Mouse (Mus musculus): ENCODE measurements around the gene Dpm3. TPM values are rescaled to one million over a fixed set of nuclear protein-coding genes. Genes with fewer than 3 reads are reported as not detected.
"Not testable (repeated sequence)": the region's sequence is repeated elsewhere in the genome, so short reads cannot be mapped to it uniquely, and the experiment has no call there.

The Dpm3 gene
- 25.2 and 26.1 TPM in 2 replicates for polyA plus RNA-seq (2012)

DNA sequence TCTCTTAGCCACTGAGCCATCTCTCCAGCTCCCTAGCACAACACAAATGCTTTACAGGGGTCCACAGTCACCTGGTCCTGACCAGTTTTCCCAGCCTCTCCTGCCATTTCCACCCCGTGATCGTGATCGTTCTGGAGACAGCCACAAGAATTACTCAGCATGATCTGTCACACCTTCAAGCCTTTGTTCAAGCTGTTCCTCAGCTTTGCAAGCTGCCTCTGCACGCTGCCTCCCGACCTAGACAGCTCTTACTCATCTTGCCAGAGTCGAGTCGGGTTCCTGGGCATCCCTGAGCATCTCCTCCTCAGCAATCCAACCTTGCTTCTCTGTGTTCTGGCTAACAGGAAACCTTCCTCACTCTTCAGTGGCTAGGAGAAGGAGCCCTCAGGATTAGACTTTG lies at the start of gene Dpm3:
Dpm3 (plus strand) TSS at position 283 of the 400 bp plus-strand sequence.
- H3K36me3 ChIP-seq (ENCODE audit: control insufficient read depth): no peaks in the 10 kb centered on the region
- H3K27me3 ChIP-seq (ENCODE audit: control insufficient read depth): peaks cover 46% of the 10 kb centered on the region
- H3K4me3 ChIP-seq (replicated peaks): no peak within 1 kb of the TSS
- TF ChIP-seq GATA1 (IDR thresholded peaks at IDR 0.05; ENCODE audit: low read length): no peak
- no peak for TF ChIP-seq TAL1 (IDR thresholded peaks at IDR 0.05; ENCODE audit: low read length)
- H3K4me1 ChIP-seq (ENCODE audit: control insufficient read depth): peaks cover 4% of the 10 kb centered on the region
- no peaks in the 10 kb centered on the region for H3K9me3 ChIP-seq (ENCODE audit: control insufficient read depth, low read length)

DNA sequence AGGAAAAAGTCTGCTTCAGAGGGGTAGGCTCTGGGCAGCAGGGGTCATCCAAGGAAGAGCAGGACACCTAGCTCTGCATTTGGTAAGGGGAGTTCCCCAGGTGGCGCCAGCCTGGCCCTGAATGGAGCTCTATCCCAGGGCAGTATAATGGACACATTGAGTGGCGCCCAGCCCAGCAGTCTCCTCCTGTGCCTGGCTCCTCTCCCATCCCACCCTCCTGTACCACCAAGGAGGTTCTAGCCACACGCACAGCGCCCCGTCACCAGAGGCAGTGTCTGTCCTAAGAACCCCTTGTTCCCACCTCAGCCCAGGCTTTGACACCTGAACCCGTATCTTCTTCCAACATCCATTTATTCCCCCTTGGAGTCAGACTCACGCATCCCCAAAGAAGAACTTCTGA lies 49.4 kb upstream of the Dpm3 start:
- TF ChIP-seq TAL1 (IDR thresholded peaks at IDR 0.05; ENCODE audit: low read length) (no peak), GATA1 (IDR thresholded peaks at IDR 0.05; ENCODE audit: low read length) (no peak)
- H3K27me3 ChIP-seq (ENCODE audit: control insufficient read depth): peaks cover 6% of the 10 kb centered on the region
- no peak overlapping the region for H3K4me3 ChIP-seq (replicated peaks)
- peaks cover 70% of the 10 kb centered on the region for H3K36me3 ChIP-seq (ENCODE audit: control insufficient read depth)
- H3K4me1 ChIP-seq (ENCODE audit: control insufficient read depth): peaks cover 29% of the 10 kb centered on the region
- no peaks in the 10 kb centered on the region for H3K9me3 ChIP-seq (ENCODE audit: control insufficient read depth, low read length)

DNA sequence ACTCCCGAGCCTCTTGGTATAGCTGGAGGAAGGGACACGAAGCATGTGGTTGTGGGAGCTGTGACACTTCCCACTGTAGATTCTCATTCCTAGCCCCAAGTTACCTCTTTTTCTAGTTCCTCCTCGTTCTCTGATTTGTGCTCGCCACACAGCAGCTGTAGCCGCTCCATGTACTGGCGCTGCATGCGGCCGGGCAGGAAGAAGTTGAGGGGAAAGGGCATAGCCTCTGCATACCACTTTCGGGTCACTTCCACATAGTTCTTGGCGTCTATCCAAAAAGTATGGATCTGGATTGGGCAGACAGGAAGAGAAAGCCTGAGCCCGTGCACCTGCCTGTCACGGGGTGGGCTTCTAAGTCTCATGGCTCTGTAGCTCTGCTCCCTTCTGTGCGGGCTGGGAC lies 49.0 kb upstream of the Dpm3 start:
- Histone ChIP-seq H3K9me3 (ENCODE audit: control insufficient read depth, low read length) (no peaks in the 10 kb centered on the region), H3K4me3 (replicated peaks) (no peak overlapping the region), H3K4me1 (ENCODE audit: control insufficient read depth) (peaks cover 33% of the 10 kb centered on the region), H3K27me3 (ENCODE audit: control insufficient read depth) (peaks cover 10% of the 10 kb centered on the region), H3K36me3 (ENCODE audit: control insufficient read depth) (peaks cover 66% of the 10 kb centered on the region)
- no peak for TF ChIP-seq TAL1 (IDR thresholded peaks at IDR 0.05; ENCODE audit: low read length)
- no peak for TF ChIP-seq GATA1 (IDR thresholded peaks at IDR 0.05; ENCODE audit: low read length)

DNA sequence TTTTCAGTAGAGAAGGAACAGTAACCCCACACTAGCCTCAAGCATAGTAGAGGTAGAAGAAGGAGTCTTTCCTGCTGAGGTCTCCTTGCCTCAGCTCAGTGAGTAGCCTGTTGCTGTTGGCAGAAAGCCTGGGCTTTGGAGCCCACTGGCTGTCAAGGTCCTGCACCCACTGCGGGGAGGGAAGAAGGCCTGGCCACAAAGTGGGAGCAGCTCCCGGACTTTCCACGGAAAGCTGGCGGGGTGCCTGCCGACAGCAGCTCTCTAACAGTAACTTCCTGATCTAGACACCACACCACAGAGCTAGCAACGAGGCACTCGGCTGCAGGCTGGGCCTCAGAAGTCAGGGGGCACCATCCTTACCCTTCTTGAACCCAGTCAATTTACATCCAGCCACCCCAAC lies 48.4 kb upstream of the Dpm3 start:
- Histone ChIP-seq H3K27me3 (ENCODE audit: control insufficient read depth) (peaks cover 16% of the 10 kb centered on the region), H3K9me3 (ENCODE audit: control insufficient read depth, low read length) (no peaks in the 10 kb centered on the region), H3K4me3 (replicated peaks) (no peak overlapping the region), H3K4me1 (ENCODE audit: control insufficient read depth) (peaks cover 39% of the 10 kb centered on the region), H3K36me3 (ENCODE audit: control insufficient read depth) (peaks cover 60% of the 10 kb centered on the region)
- TF ChIP-seq GATA1 (IDR thresholded peaks at IDR 0.05; ENCODE audit: low read length) (no peak), TAL1 (IDR thresholded peaks at IDR 0.05; ENCODE audit: low read length) (no peak)

- peak overlapping the region; percentile 70 for H3K4me3 ChIP-seq (replicated peaks)
- peaks cover 43% of the 10 kb centered on the region for H3K4me1 ChIP-seq (ENCODE audit: control insufficient read depth)
- TF ChIP-seq GATA1 (IDR thresholded peaks at IDR 0.05; ENCODE audit: low read length): no peak
- TF ChIP-seq TAL1 (IDR thresholded peaks at IDR 0.05; ENCODE audit: low read length): no peak
- peaks cover 26% of the 10 kb centered on the region for H3K27me3 ChIP-seq (ENCODE audit: control insufficient read depth)
- peaks cover 29% of the 10 kb centered on the region for H3K36me3 ChIP-seq (ENCODE audit: control insufficient read depth)
- no peaks in the 10 kb centered on the region for H3K9me3 ChIP-seq (ENCODE audit: control insufficient read depth, low read length)
Measured at GRCm38 (mm10) chr3:89213803-89214530, 45.2 kb upstream of the Dpm3 start.

- peaks cover 43% of the 10 kb centered on the region for H3K4me1 ChIP-seq (ENCODE audit: control insufficient read depth)
- peaks cover 33% of the 10 kb centered on the region for H3K27me3 ChIP-seq (ENCODE audit: control insufficient read depth)
- H3K9me3 ChIP-seq (ENCODE audit: control insufficient read depth, low read length): no peaks in the 10 kb centered on the region
- TF ChIP-seq TAL1 (IDR thresholded peaks at IDR 0.05; ENCODE audit: low read length): no peak
- no peak for TF ChIP-seq GATA1 (IDR thresholded peaks at IDR 0.05; ENCODE audit: low read length)
- peak within 1 kb of the TSS; percentile 70 for H3K4me3 ChIP-seq (replicated peaks)
- peaks cover 20% of the 10 kb centered on the region for H3K36me3 ChIP-seq (ENCODE audit: control insufficient read depth)
Measured at GRCm38 (mm10) chr3:89214681-89215411, 44.3 kb upstream of the Dpm3 start, which contains the start of gene Thbs3. Thbs3 (plus strand) TSS chr3:89215180.

DNA sequence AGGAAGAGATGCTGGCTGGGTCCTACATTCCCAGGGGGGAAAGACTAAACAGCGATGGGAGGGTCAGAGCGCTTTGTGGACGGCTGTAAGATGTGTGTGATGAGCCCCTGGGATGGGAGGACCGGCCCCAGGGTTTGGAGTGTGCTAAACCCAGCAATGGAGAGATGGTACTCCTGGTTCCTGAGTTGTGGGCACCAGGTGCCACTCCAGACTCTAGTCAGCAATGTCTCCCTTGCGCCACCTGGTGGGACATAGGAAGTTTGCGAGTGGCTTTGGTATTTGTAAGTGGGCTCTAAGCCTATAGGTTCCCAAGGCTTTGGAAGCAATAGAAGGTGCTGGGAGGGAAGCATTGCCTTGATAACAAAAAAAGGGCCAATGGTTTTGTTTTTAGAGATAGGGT lies 43.3 kb upstream of the Dpm3 start:
- H3K36me3 ChIP-seq (ENCODE audit: control insufficient read depth): peaks cover 10% of the 10 kb centered on the region
- H3K9me3 ChIP-seq (ENCODE audit: control insufficient read depth, low read length): no peaks in the 10 kb centered on the region
- no peak for TF ChIP-seq TAL1 (IDR thresholded peaks at IDR 0.05; ENCODE audit: low read length)
- TF ChIP-seq GATA1 (IDR thresholded peaks at IDR 0.05; ENCODE audit: low read length): no peak
- peaks cover 43% of the 10 kb centered on the region for H3K4me1 ChIP-seq (ENCODE audit: control insufficient read depth)
- H3K27me3 ChIP-seq (ENCODE audit: control insufficient read depth): peaks cover 34% of the 10 kb centered on the region
- no peak overlapping the region for H3K4me3 ChIP-seq (replicated peaks)

GRCm38 (mm10) chr3:89216407-89216806 lies 42.8 kb upstream of the Dpm3 start:
- not testable (repeated sequence) for H3K9me3 ChIP-seq (ENCODE audit: control insufficient read depth, low read length); H3K36me3 ChIP-seq (ENCODE audit: control insufficient read depth); H3K4me3 ChIP-seq (replicated peaks)
- Histone ChIP-seq H3K27me3 (ENCODE audit: control insufficient read depth) (peaks cover 34% of the 10 kb centered on the region), H3K4me1 (ENCODE audit: control insufficient read depth) (peaks cover 43% of the 10 kb centered on the region)

- no peaks in the 10 kb centered on the region for H3K9me3 ChIP-seq (ENCODE audit: control insufficient read depth, low read length)
- TF ChIP-seq GATA1 (IDR thresholded peaks at IDR 0.05; ENCODE audit: low read length): no peak
- no peak for TF ChIP-seq TAL1 (IDR thresholded peaks at IDR 0.05; ENCODE audit: low read length)
- H3K4me1 ChIP-seq (ENCODE audit: control insufficient read depth): peaks cover 26% of the 10 kb centered on the region
- H3K36me3 ChIP-seq (ENCODE audit: control insufficient read depth): no peaks in the 10 kb centered on the region
- H3K4me3 ChIP-seq (replicated peaks): no peak overlapping the region
- H3K27me3 ChIP-seq (ENCODE audit: control insufficient read depth): peaks cover 40% of the 10 kb centered on the region
Measured at GRCm38 (mm10) chr3:89218271-89218670, 40.9 kb upstream of the Dpm3 start.
